Mouse (Mus musculus) embryonic stem cell, embryonic (primary cell): ENCODE results near the gene Try10.
"Not testable (repeated sequence)": the region's sequence is repeated elsewhere in the genome, so short reads cannot be mapped to it uniquely, and the experiment has no call there.

Experiments used
- CTCF ChIA-PET, 4 experiments: fragments of 300-600 bp in 2 of 4; fragments of 350-600 bp in 2 of 4; sonication (Branson Sonifier 250); formaldehyde crosslinking; loops; one replicate each; lab custom pipeline; 2022; ENCODE audit warnings: inconsistent platforms in 2 of 4; lab: Charles Lee
- POLR2A ChIA-PET, 4 experiments: fragments of 300-600 bp in 2 of 4; fragments of 350-600 bp in 2 of 4; sonication (Branson Sonifier 250); formaldehyde crosslinking; loops; one replicate each; lab custom pipeline; 2022; ENCODE audit warnings: antibody characterized with exemption in 4 of 4, inconsistent platforms in 1 of 4; lab: Charles Lee

Gene Try10

GRCm38 (mm10) chr6:41353932-41354331, at the start of gene Try10:
Gene Try10 (plus strand): TSS chr6:41354105.
- ChIA-PET POLR2A (no interaction called here), CTCF (no interaction called here)

DNA sequence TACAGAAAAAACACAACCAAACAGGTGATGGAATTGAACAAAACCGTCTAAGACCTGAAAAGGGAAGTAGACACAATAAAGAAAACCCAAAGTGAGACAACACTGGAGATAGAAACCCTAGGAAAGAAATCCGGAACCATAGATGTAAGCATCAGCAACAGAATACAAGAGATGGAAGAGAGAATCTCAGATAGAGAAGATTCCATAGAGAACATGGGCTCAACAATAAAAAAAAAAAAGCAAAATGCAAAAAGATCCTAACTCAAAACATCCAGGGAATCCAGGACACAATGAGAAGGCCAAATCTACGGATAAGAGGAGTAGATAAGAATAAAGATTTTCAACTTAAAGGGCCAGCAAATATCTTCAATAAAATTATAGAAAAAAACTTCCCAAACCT, 37.2 kb upstream of the Try10 start, which contains the start of gene Try5:
Gene Try5 (minus strand): TSS at position 101 of the 400 bp plus-strand sequence.
- POLR2A ChIA-PET, CTCF ChIA-PET: not testable (repeated sequence)

DNA sequence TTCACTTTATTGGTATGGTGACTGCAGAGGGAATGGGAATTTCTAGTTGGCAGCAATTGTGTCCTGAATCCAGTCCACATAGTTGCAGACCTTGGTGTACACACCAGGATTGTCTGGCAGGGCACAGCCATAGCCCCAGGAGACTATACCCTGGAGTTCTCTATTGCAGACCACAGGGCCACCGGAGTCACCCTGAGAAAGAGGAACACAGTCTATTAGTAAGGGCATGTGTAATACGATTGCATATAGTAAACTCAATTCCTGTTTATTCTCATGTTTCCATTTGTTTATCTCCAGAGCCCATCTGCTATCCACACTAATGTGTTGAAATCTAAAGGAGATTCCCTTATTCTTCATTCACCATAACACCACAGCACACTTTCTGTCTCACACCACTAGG, 19.9 kb downstream of the Try10 start:
- CTCF ChIA-PET, POLR2A ChIA-PET: not testable (repeated sequence)

GRCm38 (mm10) chr6:41377578-41377977, 23.7 kb downstream of the Try10 start, which contains the start of gene Prss3:
Gene Prss3 (minus strand): TSS chr6:41377678.
- CTCF ChIA-PET, POLR2A ChIA-PET: not testable (repeated sequence)

DNA sequence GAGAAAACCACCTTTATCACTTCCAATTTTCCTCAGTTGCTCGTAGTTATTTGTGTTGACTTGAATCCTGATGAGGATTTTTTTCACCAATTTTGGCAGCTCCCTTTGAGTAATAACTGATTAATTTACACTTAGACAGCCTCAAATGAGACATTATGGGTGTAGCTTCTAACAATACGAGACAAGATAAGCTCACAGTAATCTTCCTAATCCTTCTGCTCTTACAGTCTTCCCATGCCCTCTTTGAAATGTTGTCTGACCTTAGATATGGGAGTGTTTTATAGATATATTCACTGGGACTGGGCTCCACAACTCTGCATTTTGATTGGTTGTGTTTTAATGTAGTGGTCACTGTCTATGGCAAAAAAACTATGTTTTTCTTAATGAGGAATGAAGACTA, 32.9 kb downstream of the Try10 start:
- POLR2A ChIA-PET, result no interaction called here

GRCm38 (mm10) chr6:41391640-41392039, 37.7 kb downstream of the Try10 start:
- CTCF ChIA-PET, POLR2A ChIA-PET: not testable (repeated sequence)

More for the DNA sequence above, 32.9 kb downstream of the Try10 start:
- CTCF ChIA-PET, result no interaction called here

- CTCF ChIA-PET, POLR2A ChIA-PET: not testable (repeated sequence)
Observed at GRCm38 (mm10) chr6:41392056-41392455, 38.2 kb downstream of the Try10 start, which contains the start of gene Gm5771. Gene Gm5771 (plus strand): TSS chr6:41392356.
